Mouse (Mus musculus) CH12.LX (cell line): ENCODE data around the gene Myom1. TPM values are rescaled to one million over a fixed set of nuclear protein-coding genes. Genes with fewer than 3 reads are reported as not detected.

ENCODE experiments used
- DNase-seq: peaks from one replicate; pipeline ENCODE4 v3.0.0-alpha.2; 2013; ENCODE audit errors: extremely low read depth
- H3K27ac ChIP-seq: 2 replicates; pipeline ENCODE4 v1.5.1; 2012; ENCODE audit warnings: low read depth, mild to moderate bottlenecking, control low read depth, moderate library complexity; ENCODE audit not compliant: insufficient read depth
- H3K27me3 ChIP-seq: replicated peaks from 2 replicates; pipeline ENCODE3; 2012; ENCODE audit warnings: inconsistent platforms
- H3K36me3 ChIP-seq, 2 experiments: replicated peaks in 1 of 2; 2 replicates each; pipeline versions ENCODE3 to v1.6.1; 2012; ENCODE audit warnings: inconsistent platforms in 1 of 2, low read length in 1 of 2, mild to moderate bottlenecking in 1 of 2, mixed read lengths in 1 of 2, moderate library complexity in 1 of 2; ENCODE audit not compliant: control insufficient read depth in 1 of 2, insufficient read depth in 1 of 2
- H3K4me1 ChIP-seq, 2 experiments: 2 replicates each; pipeline ENCODE4 v1.6.1; 2012; ENCODE audit warnings: inconsistent platforms in 1 of 2, moderate library complexity in 1 of 2; ENCODE audit not compliant: insufficient read depth in 2 of 2, control insufficient read depth in 1 of 2
- H3K4me2 ChIP-seq: 2 replicates; pipeline ENCODE4 v1.6.1; 2012; ENCODE audit warnings: low read depth, mild to moderate bottlenecking, control low read depth; ENCODE audit not compliant: poor library complexity, insufficient read depth, severe bottlenecking
- H3K4me3 ChIP-seq, 3 experiments: fragments of 150-350 bp in 1 of 3; sonication (generic) in 1 of 3; replicated peaks in 1 of 3; 2 replicates each; pipeline versions ENCODE3 to v1.5.1; 2011 to 2012; ENCODE audit warnings: low read depth in 2 of 3, low read length in 2 of 3, mild to moderate bottlenecking in 2 of 3, moderate library complexity in 2 of 3, control low read depth in 1 of 3, improper control_type of control experiment in 1 of 3, inconsistent platforms in 1 of 3, mixed read lengths in 1 of 3; ENCODE audit not compliant: poor library complexity in 1 of 3
- H3K79me2 ChIP-seq: replicated peaks from 2 replicates; pipeline ENCODE4 v1.6.1; 2012; ENCODE audit warnings: mild to moderate bottlenecking, moderate library complexity; ENCODE audit not compliant: control insufficient read depth, poor library complexity, insufficient read depth, severe bottlenecking; ENCODE audit errors: extremely low read depth
- H3K9ac ChIP-seq: 2 replicates; pipeline ENCODE4 v1.6.1; 2012; ENCODE audit warnings: low read depth, mild to moderate bottlenecking, control low read depth, moderate library complexity; ENCODE audit not compliant: insufficient read depth
- H3K9me3 ChIP-seq: replicated peaks from 2 replicates; pipeline ENCODE3; 2012; ENCODE audit warnings: low read length, inconsistent platforms, mixed read lengths
- BHLHE40 ChIP-seq: IDR thresholded peaks from 2 replicates; pipeline ENCODE4 v1.6.1; 2011; ENCODE audit warnings: mild to moderate bottlenecking, low read depth, low read length, improper control_type of control experiment
- CHD2 ChIP-seq: IDR thresholded peaks from 2 replicates; pipeline ENCODE4 v1.6.1; 2011; ENCODE audit warnings: low read length, improper control_type of control experiment
- E2F4 ChIP-seq: IDR thresholded peaks from 2 replicates; pipeline ENCODE4 v1.6.1; 2011; ENCODE audit warnings: low read depth, low read length, improper control_type of control experiment; ENCODE audit not compliant: insufficient replicate concordance
- ELF1 ChIP-seq: IDR thresholded peaks from 2 replicates; pipeline ENCODE4 v1.6.1; 2014; ENCODE audit warnings: low read depth, mild to moderate bottlenecking, inconsistent platforms, low read length, improper control_type of control experiment
- EP300 ChIP-seq: IDR thresholded peaks from 2 replicates; pipeline ENCODE4 v1.6.1; 2011; ENCODE audit warnings: low read length, improper control_type of control experiment
- ETS1 ChIP-seq: conservative IDR thresholded peaks from 2 replicates; pipeline ENCODE4 v1.6.1; 2012; ENCODE audit warnings: low read depth, mild to moderate bottlenecking, inconsistent platforms, low read length, improper control_type of control experiment, moderate library complexity
- GABPA ChIP-seq: IDR thresholded peaks from 2 replicates; pipeline ENCODE4 v1.6.1; 2012; ENCODE audit warnings: low read depth, low read length, improper control_type of control experiment, inconsistent platforms; ENCODE audit not compliant: insufficient replicate concordance
- HCFC1 ChIP-seq: IDR thresholded peaks from 2 replicates; pipeline ENCODE4 v1.6.1; 2012; ENCODE audit warnings: low read depth, mild to moderate bottlenecking, inconsistent platforms, low read length, improper control_type of control experiment
- IRF4 ChIP-seq: IDR thresholded peaks from 2 replicates; pipeline ENCODE4 v1.6.1; 2014; ENCODE audit warnings: low read depth, mild to moderate bottlenecking, inconsistent platforms, low read length, improper control_type of control experiment
- JUN ChIP-seq: IDR thresholded peaks from 2 replicates; pipeline ENCODE4 v1.6.1; 2011; ENCODE audit warnings: low read depth, mild to moderate bottlenecking, low read length, improper control_type of control experiment, moderate library complexity; ENCODE audit not compliant: insufficient read depth
- MAX ChIP-seq: IDR thresholded peaks from 2 replicates; pipeline ENCODE4 v1.6.1; 2011; ENCODE audit warnings: low read length, improper control_type of control experiment
- MAZ ChIP-seq: IDR thresholded peaks from 2 replicates; pipeline ENCODE4 v1.6.1; 2012; ENCODE audit warnings: low read depth, mild to moderate bottlenecking, inconsistent platforms, low read length, improper control_type of control experiment, moderate library complexity
- MEF2A ChIP-seq: IDR thresholded peaks from 2 replicates; pipeline ENCODE4 v1.6.1; 2014; ENCODE audit warnings: low read depth, mild to moderate bottlenecking, inconsistent platforms, low read length, improper control_type of control experiment, borderline replicate concordance
- MXI1 ChIP-seq: IDR thresholded peaks from 2 replicates; pipeline ENCODE4 v1.6.1; 2011; ENCODE audit warnings: mild to moderate bottlenecking, low read depth, low read length, improper control_type of control experiment
- MYC ChIP-seq: IDR thresholded peaks from 2 replicates; pipeline ENCODE4 v1.6.1; 2011; ENCODE audit warnings: low read depth, mild to moderate bottlenecking, improper control_type of control experiment, low read length
- NELFE ChIP-seq: IDR thresholded peaks from 2 replicates; pipeline ENCODE4 v1.6.1; 2011; ENCODE audit warnings: low read depth, low read length, improper control_type of control experiment
- NRF1 ChIP-seq: IDR thresholded peaks from 2 replicates; pipeline ENCODE4 v1.6.1; 2014; ENCODE audit warnings: low read depth, mild to moderate bottlenecking, inconsistent platforms, low read length, improper control_type of control experiment, moderate library complexity
- PAX5 ChIP-seq: IDR thresholded peaks from 2 replicates; pipeline ENCODE4 v1.6.1; 2012; ENCODE audit warnings: low read length, inconsistent platforms, mixed read lengths
- RAD21 ChIP-seq: IDR thresholded peaks from 2 replicates; pipeline ENCODE4 v1.6.1; 2011; ENCODE audit warnings: low read depth, mild to moderate bottlenecking, low read length, improper control_type of control experiment, moderate library complexity
- RCOR1 ChIP-seq: conservative IDR thresholded peaks from 2 replicates; pipeline ENCODE4 v1.6.1; 2012; ENCODE audit warnings: low read depth, mild to moderate bottlenecking, inconsistent platforms, low read length, improper control_type of control experiment
- SIN3A ChIP-seq: IDR thresholded peaks from 2 replicates; pipeline ENCODE4 v1.6.1; 2012; ENCODE audit warnings: low read length, improper control_type of control experiment, inconsistent platforms
- TBP ChIP-seq: conservative IDR thresholded peaks from 2 replicates; pipeline ENCODE4 v1.6.1; 2011; ENCODE audit warnings: low read depth, low read length, improper control_type of control experiment
- UBTF ChIP-seq: IDR thresholded peaks from 2 replicates; pipeline ENCODE4 v1.6.1; 2012; ENCODE audit warnings: low read depth, mild to moderate bottlenecking, inconsistent platforms, low read length, improper control_type of control experiment, moderate library complexity
- USF2 ChIP-seq: conservative IDR thresholded peaks from 2 replicates; pipeline ENCODE4 v1.6.1; 2011; ENCODE audit warnings: low read depth, low read length, improper control_type of control experiment
- ZKSCAN1 ChIP-seq: IDR thresholded peaks from 2 replicates; pipeline ENCODE4 v1.6.1; 2012; ENCODE audit warnings: low read depth, inconsistent platforms, low read length, improper control_type of control experiment, borderline replicate concordance
- dilution Hi-C: fragments of 300-500 bp; cut with MboI; formaldehyde crosslinking; loops from 2 replicates; pipeline ENCODE4 v1.14.3; 2020; ENCODE audit warnings: low sequenced_read_pairs; ENCODE audit not compliant: extremely low pct_unique_long_range_greater_than_20kb, extremely low pct_ligation_motif_present
- in situ Hi-C: fragments of 300-500 bp; cut with MboI; formaldehyde crosslinking; loops from 3 replicates; pipeline ENCODE4 v1.14.3; 2019; ENCODE audit warnings: low sequenced_read_pairs, low pct_ligation_motif_present, low pct_unique_long_range_greater_than_20kb, mixed read lengths
- polyA plus RNA-seq: library from polyadenylated mRNA; unstranded; fragments of >175 nt; gene quantifications from 2 replicates; pipeline ENCODE4 v1.2.1, GENCODE M21; 2012; ENCODE audit warnings: low read depth; ENCODE audit not compliant: insufficient read length
- total RNA-seq, 2 experiments: library from RNA; depleted of rRNA; stranded (reverse); fragments of 300-350 nt in 1 of 2; fragments of >200 nt in 1 of 2; gene quantifications; 2 replicates each; pipeline ENCODE4 v1.2.3; 2012 to 2014

Myom1 gene
- total and polyA plus RNA-seq, 3 experiments = 0.26 to 0.93 (median 0.55) TPM

DNA sequence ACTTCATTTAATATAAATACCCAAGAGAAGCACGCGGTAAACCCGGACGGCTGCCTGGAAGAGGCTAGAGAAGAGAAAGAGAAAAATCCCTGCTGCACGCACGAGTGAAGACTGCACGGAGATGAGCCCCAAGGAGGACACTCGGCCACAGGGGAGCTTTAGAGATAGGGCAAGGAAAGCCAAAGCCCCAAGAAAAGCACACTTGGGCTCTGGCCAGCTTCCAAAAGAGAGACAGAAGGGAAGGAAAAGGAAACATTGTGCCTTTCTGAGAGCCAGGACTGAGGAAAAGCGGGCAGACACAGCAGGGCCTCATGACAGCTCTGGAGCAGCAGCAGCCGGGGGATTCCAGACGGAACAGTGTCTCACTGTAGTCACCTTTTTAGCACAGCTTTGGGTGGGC lies 31.2 kb upstream of the Myom1 start:
- no peaks in the 10 kb centered on the region for H3K79me2 ChIP-seq
- dilution Hi-C loops = no loop called here
- H3K9ac ChIP-seq = no peak overlapping the region
- peaks cover 8 to 39% of the 10 kb centered on the region in 2 experiments for H3K4me1 ChIP-seq
- H3K27ac ChIP-seq = no peak overlapping the region; the same call in 1 of the 2 replicates
- in situ Hi-C loops = loop anchor here (5.0 kb wide), 1 partner anchor 249 kb away; no protein-coding TSS in a partner anchor
- no peak overlapping the region for H3K4me2 ChIP-seq
- no peaks in the 10 kb centered on the region for H3K9me3 ChIP-seq
- peaks cover 29% of the 10 kb centered on the region in 2 experiments for H3K36me3 ChIP-seq
- H3K27me3 ChIP-seq = no peaks in the 10 kb centered on the region
- no peak for TF ChIP-seq MAX
- no peak for TF ChIP-seq SIN3A
- no peak for TF ChIP-seq ELF1
- no peak for TF ChIP-seq PAX5
- no peak for TF ChIP-seq MAZ
- no peak for TF ChIP-seq RAD21
- no peak for TF ChIP-seq HCFC1
- no peak for TF ChIP-seq MXI1
- TF ChIP-seq TBP = no peak
- TF ChIP-seq E2F4 = no peak
- TF ChIP-seq NELFE = no peak
- TF ChIP-seq UBTF = no peak
- TF ChIP-seq GABPA = no peak
- no peak for TF ChIP-seq MYC
- TF ChIP-seq ETS1 = no peak
- no peak for TF ChIP-seq NRF1
- TF ChIP-seq, all 38 proteins: peak for 0
- H3K4me3 ChIP-seq = no peak overlapping the region
- DNase-seq = no peak

DNA sequence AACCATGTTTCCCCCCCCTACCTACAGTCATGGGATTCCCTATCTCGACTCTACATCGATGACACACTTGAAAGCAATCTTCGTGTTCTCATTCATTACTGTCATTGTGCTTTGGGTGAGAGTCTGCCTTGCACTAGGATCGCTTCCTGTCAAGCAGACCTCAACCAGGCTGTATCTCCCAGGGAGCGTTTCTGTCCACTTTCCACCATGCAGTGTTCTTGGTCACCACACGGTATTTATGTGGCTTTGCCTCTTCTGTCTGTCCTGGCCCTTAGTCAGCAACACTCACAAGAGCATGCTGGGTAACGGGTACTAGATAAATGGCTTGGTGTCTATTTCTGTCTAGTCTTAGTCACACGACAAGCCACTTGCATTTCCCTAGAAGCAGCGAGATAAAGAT lies 29.0 kb upstream of the Myom1 start:
- in situ Hi-C loops = loop anchor here (5.0 kb wide), 1 partner anchor 251 kb away; no protein-coding TSS in a partner anchor
- H3K4me3 ChIP-seq = no peak overlapping the region
- no peak for TF ChIP-seq BHLHE40
- no peak for TF ChIP-seq PAX5
- TF ChIP-seq EP300 = no peak
- TF ChIP-seq MAX = no peak
- no peak for TF ChIP-seq UBTF
- TF ChIP-seq JUN = no peak
- TF ChIP-seq CHD2 = no peak
- no peak for TF ChIP-seq MYC
- TF ChIP-seq RCOR1 = no peak
- no peak for TF ChIP-seq ZKSCAN1
- no peak for TF ChIP-seq MEF2A
- no peak for TF ChIP-seq GABPA
- no peak for TF ChIP-seq ELF1
- no peak for TF ChIP-seq USF2
- TF ChIP-seq IRF4 = no peak
- H3K79me2 ChIP-seq = no peaks in the 10 kb centered on the region
- peaks cover 35 to 40% of the 10 kb centered on the region in 2 experiments for H3K36me3 ChIP-seq
- no peak overlapping the region for H3K4me2 ChIP-seq
- H3K9ac ChIP-seq = no peak overlapping the region
- no peak for DNase-seq
- no peaks in the 10 kb centered on the region for H3K27me3 ChIP-seq
- no peak overlapping the region for H3K27ac ChIP-seq
- no peaks in the 10 kb centered on the region for H3K9me3 ChIP-seq
- dilution Hi-C loops = no loop called here
- H3K4me1 ChIP-seq = peaks cover 2 to 25% of the 10 kb centered on the region in 2 experiments
